10 mouse cellular contexts compared by ENCODE assay signal in the genomic region with DNA sequence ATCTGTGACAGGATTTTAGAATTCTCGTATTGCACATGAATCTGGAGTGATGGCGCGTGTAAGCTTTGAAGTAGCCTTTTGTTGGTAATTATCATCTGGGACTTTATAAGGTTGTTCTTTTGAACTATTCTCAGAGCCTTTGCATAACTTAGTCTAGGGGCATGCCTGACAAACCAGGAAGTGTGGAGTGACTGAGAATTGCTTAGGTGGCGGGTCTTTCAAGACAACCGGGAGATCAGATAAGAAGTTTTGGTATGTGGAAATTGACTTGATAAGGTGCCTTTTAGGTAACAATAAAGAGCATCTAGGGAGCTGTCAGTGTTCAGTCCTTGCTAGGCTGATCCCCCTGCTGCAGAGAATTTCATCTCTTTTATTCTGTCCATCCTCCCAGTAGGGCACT. TPM values are rescaled to one million over a fixed set of nuclear protein-coding genes. Genes with fewer than 3 reads are reported as not detected.
"Had no signal": no experiment of that assay in that cellular context is flagged by ENCODE, and none has a peak within 500 bp of the region (broad histone marks: within the 10 kb centered on the region; RNA-seq: fewer than 3 reads in every experiment).

No protein-coding gene starts in this region.

- ATAC-seq: liver, postnatal 0 days had no signal

- H3K27ac ChIP-seq: limb, embryonic 15.5 days; liver, embryonic 13.5 days; lung, embryonic 15.5 days; midbrain, embryonic 10.5 days; neural tube, embryonic 13.5 days had no signal

- H3K27me3 ChIP-seq: limb, embryonic 15.5 days; liver, embryonic 13.5 days; lung, embryonic 15.5 days; neural tube, embryonic 13.5 days had no signal

- H3K9me3 ChIP-seq: limb, embryonic 15.5 days; liver, embryonic 13.5 days; lung, embryonic 15.5 days; midbrain, embryonic 10.5 days; neural tube, embryonic 13.5 days had no signal

- H3K4me2 ChIP-seq: limb, embryonic 15.5 days; liver, embryonic 13.5 days; lung, embryonic 15.5 days; neural tube, embryonic 13.5 days had no signal

- H3K4me3 ChIP-seq: limb, embryonic 15.5 days; liver, embryonic 13.5 days; lung, embryonic 15.5 days; midbrain, embryonic 10.5 days; neural tube, embryonic 13.5 days had no signal

- H3K36me3 ChIP-seq: limb, embryonic 15.5 days; liver, embryonic 13.5 days; lung, embryonic 15.5 days; midbrain, embryonic 10.5 days; neural tube, embryonic 13.5 days had no signal

- H3K4me1 ChIP-seq: limb, embryonic 15.5 days; lung, embryonic 15.5 days; midbrain, embryonic 10.5 days; neural tube, embryonic 13.5 days had no signal

- H3K9ac ChIP-seq: limb, embryonic 15.5 days; liver, embryonic 13.5 days; liver, postnatal 0 days; lung, embryonic 15.5 days; neural tube, embryonic 13.5 days had no signal

- DNase-seq: kidney, adult 8-10 months; kidney, postnatal 25 days; liver, embryonic 13.5 days; liver, postnatal 0 days; midbrain, embryonic 14.5 days; retina, postnatal 1 day had no signal

RNA-seq across cellular contexts. Expression of a gene that starts 28.9 kb away (rescaled TPM):
- polyA plus RNA-seq: midbrain, embryonic 14.5 days had no signal
